Mouse (Mus musculus): ENCODE measurements around the gene Psmg4.

The Psmg4 gene

GRCm38 (mm10) chr13:34193384-34193783, 30.6 kb downstream of the Psmg4 start:
- H3K4me3 ChIP-seq (replicated peaks; ENCODE audit: low read length) = no peak overlapping the region
- peaks cover 14% of the 10 kb centered on the region for H3K4me1 ChIP-seq (replicated peaks; ENCODE audit: low read depth, low read length)
- no peaks in the 10 kb centered on the region for H3K27me3 ChIP-seq (ENCODE audit: insufficient read depth, low read length)
- H3K36me3 ChIP-seq (ENCODE audit: insufficient read depth, low read length) = no peaks in the 10 kb centered on the region
- TF ChIP-seq CTCF (conservative IDR thresholded peaks at IDR 0.05; ENCODE audit: low read length) (no peak), POU5F1 (IDR thresholded peaks at IDR 0.05; ENCODE audit: borderline replicate concordance, low read length) (no peak), NANOG (IDR thresholded peaks at IDR 0.05; ENCODE audit: borderline replicate concordance, low read length) (no peak)
- H3K9me3 ChIP-seq (ENCODE audit: low read length) = no peaks in the 10 kb centered on the region

DNA sequence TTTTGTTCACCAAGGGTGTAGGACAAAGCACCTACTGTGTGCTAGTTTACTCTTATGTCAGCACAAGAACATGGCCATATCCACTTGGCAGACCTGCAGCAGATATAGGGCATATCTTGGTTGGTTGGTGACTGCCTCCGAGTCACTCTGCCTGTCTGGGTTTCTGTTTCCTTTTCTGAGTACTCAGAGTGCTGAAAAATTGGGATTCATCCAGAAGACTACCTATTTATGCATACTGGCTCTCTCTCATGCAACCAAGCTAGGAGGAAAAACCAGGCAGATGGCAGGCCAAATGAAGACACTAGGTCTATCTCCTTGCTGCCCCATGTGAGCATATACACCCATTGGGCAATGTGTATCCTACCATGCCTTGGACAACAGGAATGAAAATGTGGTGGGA, 32.9 kb downstream of the Psmg4 start:
- Histone ChIP-seq H3K4me3 (replicated peaks; ENCODE audit: low read length) (no peak overlapping the region), H3K27me3 (ENCODE audit: insufficient read depth, low read length) (no peaks in the 10 kb centered on the region), H3K4me1 (replicated peaks; ENCODE audit: low read depth, low read length) (peaks cover 14% of the 10 kb centered on the region), H3K9me3 (ENCODE audit: low read length) (no peaks in the 10 kb centered on the region), H3K36me3 (ENCODE audit: insufficient read depth, low read length) (no peaks in the 10 kb centered on the region)
- TF ChIP-seq CTCF (conservative IDR thresholded peaks at IDR 0.05; ENCODE audit: low read length) (no peak), POU5F1 (IDR thresholded peaks at IDR 0.05; ENCODE audit: borderline replicate concordance, low read length) (no peak), NANOG (IDR thresholded peaks at IDR 0.05; ENCODE audit: borderline replicate concordance, low read length) (no peak)

- Histone ChIP-seq H3K27me3 (ENCODE audit: insufficient read depth, low read length) (no peaks in the 10 kb centered on the region), H3K4me3 (replicated peaks; ENCODE audit: low read length) (no peak overlapping the region), H3K36me3 (ENCODE audit: insufficient read depth, low read length) (no peaks in the 10 kb centered on the region), H3K4me1 (replicated peaks; ENCODE audit: low read depth, low read length) (no peaks in the 10 kb centered on the region), H3K9me3 (ENCODE audit: low read length) (no peaks in the 10 kb centered on the region)
- TF ChIP-seq CTCF (conservative IDR thresholded peaks at IDR 0.05; ENCODE audit: low read length) (no peak), POU5F1 (IDR thresholded peaks at IDR 0.05; ENCODE audit: borderline replicate concordance, low read length) (no peak), NANOG (IDR thresholded peaks at IDR 0.05; ENCODE audit: borderline replicate concordance, low read length) (no peak)
Observed at GRCm38 (mm10) chr13:34205216-34205615, 42.5 kb downstream of the Psmg4 start.

GRCm38 (mm10) chr13:34207714-34208470, 45.1 kb downstream of the Psmg4 start:
- H3K4me1 ChIP-seq (replicated peaks; ENCODE audit: low read depth, low read length) = no peaks in the 10 kb centered on the region
- no peaks in the 10 kb centered on the region for H3K9me3 ChIP-seq (ENCODE audit: low read length)
- no peaks in the 10 kb centered on the region for H3K27me3 ChIP-seq (ENCODE audit: insufficient read depth, low read length)
- no peak overlapping the region for H3K4me3 ChIP-seq (replicated peaks; ENCODE audit: low read length)
- no peak for TF ChIP-seq CTCF (conservative IDR thresholded peaks at IDR 0.05; ENCODE audit: low read length)
- no peak for TF ChIP-seq NANOG (IDR thresholded peaks at IDR 0.05; ENCODE audit: borderline replicate concordance, low read length)
- TF ChIP-seq POU5F1 (IDR thresholded peaks at IDR 0.05; ENCODE audit: borderline replicate concordance, low read length) = no peak
- H3K36me3 ChIP-seq (ENCODE audit: insufficient read depth, low read length) = no peaks in the 10 kb centered on the region

GRCm38 (mm10) chr13:34211261-34211775, 48.6 kb downstream of the Psmg4 start:
- H3K4me1 ChIP-seq (replicated peaks; ENCODE audit: low read depth, low read length) = no peaks in the 10 kb centered on the region

DNA sequence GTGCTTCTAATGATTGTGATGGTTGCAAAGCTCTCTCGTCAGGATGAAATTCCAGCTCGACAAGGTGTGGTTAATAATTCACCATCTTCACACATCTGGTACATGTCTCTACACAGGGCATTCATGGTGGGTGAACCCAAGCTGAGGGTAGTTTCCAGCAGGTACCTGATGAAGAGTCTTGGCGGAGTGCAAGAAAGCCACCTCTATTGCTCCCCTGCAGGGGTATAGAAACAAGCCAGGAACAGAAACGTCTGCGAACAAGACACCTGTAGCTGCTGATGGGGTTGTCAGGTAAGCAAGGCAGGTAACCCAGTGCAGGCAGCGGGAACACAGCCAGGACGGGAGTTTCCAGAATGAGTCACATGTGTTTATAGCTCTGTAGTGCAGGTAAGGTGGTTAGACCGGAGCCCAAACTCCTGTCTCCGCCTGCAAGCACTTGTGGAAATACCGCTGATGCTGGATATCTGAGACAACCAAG, 50.0 kb downstream of the Psmg4 start:
- Histone ChIP-seq H3K4me3 (replicated peaks; ENCODE audit: low read length) (no peak overlapping the region), H3K4me1 (replicated peaks; ENCODE audit: low read depth, low read length) (no peaks in the 10 kb centered on the region), H3K27me3 (ENCODE audit: insufficient read depth, low read length) (no peaks in the 10 kb centered on the region), H3K9me3 (ENCODE audit: low read length) (no peaks in the 10 kb centered on the region), H3K36me3 (ENCODE audit: insufficient read depth, low read length) (no peaks in the 10 kb centered on the region)
- TF ChIP-seq CTCF (conservative IDR thresholded peaks at IDR 0.05; ENCODE audit: low read length) (no peak), NANOG (IDR thresholded peaks at IDR 0.05; ENCODE audit: borderline replicate concordance, low read length) (no peak), POU5F1 (IDR thresholded peaks at IDR 0.05; ENCODE audit: borderline replicate concordance, low read length) (no peak)

More at GRCm38 (mm10) chr13:34211261-34211775, 48.6 kb downstream of the Psmg4 start:
- Histone ChIP-seq H3K4me3 (replicated peaks; ENCODE audit: low read length) (no peak overlapping the region), H3K27me3 (ENCODE audit: insufficient read depth, low read length) (no peaks in the 10 kb centered on the region), H3K36me3 (ENCODE audit: insufficient read depth, low read length) (no peaks in the 10 kb centered on the region), H3K9me3 (ENCODE audit: low read length) (no peaks in the 10 kb centered on the region)
- TF ChIP-seq CTCF (conservative IDR thresholded peaks at IDR 0.05; ENCODE audit: low read length) = no peak

DNA sequence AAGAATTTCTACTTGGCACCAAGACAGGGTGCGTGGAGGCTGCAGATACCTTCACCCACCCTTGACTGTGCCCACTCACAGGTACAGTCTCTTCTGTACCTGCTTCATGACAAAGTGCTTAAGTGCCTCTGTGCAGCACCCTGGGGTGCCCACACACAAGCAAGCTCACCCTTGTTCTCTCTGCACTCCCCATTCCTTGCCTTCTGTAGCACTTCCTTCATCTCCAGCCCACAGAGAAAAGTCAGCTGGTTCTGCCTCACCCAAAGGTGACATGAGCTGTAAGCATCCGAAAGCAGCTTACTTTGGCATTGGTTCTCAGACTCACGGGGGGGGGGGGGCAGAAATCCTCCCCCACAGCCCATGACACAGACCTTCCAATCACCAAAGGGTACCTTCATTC, 52.1 kb downstream of the Psmg4 start:
- Histone ChIP-seq H3K36me3 (ENCODE audit: insufficient read depth, low read length) (no peaks in the 10 kb centered on the region), H3K4me3 (replicated peaks; ENCODE audit: low read length) (no peak overlapping the region), H3K9me3 (ENCODE audit: low read length) (no peaks in the 10 kb centered on the region), H3K4me1 (replicated peaks; ENCODE audit: low read depth, low read length) (no peaks in the 10 kb centered on the region), H3K27me3 (ENCODE audit: insufficient read depth, low read length) (no peaks in the 10 kb centered on the region)
- TF ChIP-seq NANOG (IDR thresholded peaks at IDR 0.05; ENCODE audit: borderline replicate concordance, low read length) = no peak
- no peak for TF ChIP-seq POU5F1 (IDR thresholded peaks at IDR 0.05; ENCODE audit: borderline replicate concordance, low read length)
- no peak for TF ChIP-seq CTCF (conservative IDR thresholded peaks at IDR 0.05; ENCODE audit: low read length)

DNA sequence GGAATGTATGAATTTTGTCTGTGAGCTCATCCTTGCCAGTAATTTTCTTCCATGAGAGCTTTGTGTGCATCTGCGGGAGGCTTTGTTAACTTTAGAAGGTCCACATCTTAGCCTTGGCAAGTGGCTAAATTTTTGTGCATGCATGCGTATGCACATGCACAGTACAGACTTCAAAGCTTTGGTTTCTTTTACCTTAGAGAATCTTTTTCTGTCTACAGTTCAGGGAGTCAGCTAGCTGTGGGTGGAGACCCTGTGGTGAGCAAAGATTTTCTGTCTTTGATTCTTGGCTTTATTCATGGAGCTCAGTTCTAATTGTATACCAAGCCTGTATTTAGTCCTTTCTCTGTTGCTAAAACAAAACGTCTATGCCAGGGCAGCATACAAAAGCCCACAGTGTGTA, 56.0 kb downstream of the Psmg4 start:
- Histone ChIP-seq H3K27me3 (ENCODE audit: insufficient read depth, low read length) (no peaks in the 10 kb centered on the region), H3K4me3 (replicated peaks; ENCODE audit: low read length) (no peak overlapping the region), H3K9me3 (ENCODE audit: low read length) (no peaks in the 10 kb centered on the region), H3K36me3 (ENCODE audit: insufficient read depth, low read length) (no peaks in the 10 kb centered on the region), H3K4me1 (replicated peaks; ENCODE audit: low read depth, low read length) (no peaks in the 10 kb centered on the region)
- no peak for TF ChIP-seq POU5F1 (IDR thresholded peaks at IDR 0.05; ENCODE audit: borderline replicate concordance, low read length)
- no peak for TF ChIP-seq NANOG (IDR thresholded peaks at IDR 0.05; ENCODE audit: borderline replicate concordance, low read length)
- no peak for TF ChIP-seq CTCF (conservative IDR thresholded peaks at IDR 0.05; ENCODE audit: low read length)
